Mouse (Mus musculus) MEL-GATA-1-ER (cell line): Measurements from ENCODE around the gene Agrp.

Source experiments
- DNase-seq: peaks from one replicate; pipeline ENCODE4 v3.0.0-alpha.2; 2012; ENCODE audit warnings: low read depth; ENCODE audit errors: extremely low read depth

Gene Agrp

GRCm38 (mm10) chr8:105521995-105522769, 115.0 kb downstream of the Agrp start:
- DNase-seq: no peak

- DNase-seq: no peak
Measured at GRCm38 (mm10) chr8:105521061-105521460, 116.1 kb downstream of the Agrp start.

- DNase-seq: no peak
Measured at GRCm38 (mm10) chr8:105520521-105520920, 116.7 kb downstream of the Agrp start.

GRCm38 (mm10) chr8:105519591-105519990, 117.6 kb downstream of the Agrp start:
- no peak for DNase-seq

- DNase-seq: peak; percentile 76
Measured at GRCm38 (mm10) chr8:105518436-105519313, 118.5 kb downstream of the Agrp start, which contains the start of gene Hsd11b2. Gene Hsd11b2 (plus strand): TSS chr8:105518755.

GRCm38 (mm10) chr8:105517346-105517745, 119.8 kb downstream of the Agrp start:
- no peak for DNase-seq
